Mouse (Mus musculus) cerebellum, adult 9-10 months (tissue): Measurements from ENCODE around the gene Pex16.
"Not testable (repeated sequence)": the region's sequence is repeated elsewhere in the genome, so short reads cannot be mapped to it uniquely, and the experiment has no call there.

ENCODE experiments used
- DNase-seq: peaks from one replicate; pipeline ENCODE4 v3.0.0; 2022

Gene Pex16

DNA sequence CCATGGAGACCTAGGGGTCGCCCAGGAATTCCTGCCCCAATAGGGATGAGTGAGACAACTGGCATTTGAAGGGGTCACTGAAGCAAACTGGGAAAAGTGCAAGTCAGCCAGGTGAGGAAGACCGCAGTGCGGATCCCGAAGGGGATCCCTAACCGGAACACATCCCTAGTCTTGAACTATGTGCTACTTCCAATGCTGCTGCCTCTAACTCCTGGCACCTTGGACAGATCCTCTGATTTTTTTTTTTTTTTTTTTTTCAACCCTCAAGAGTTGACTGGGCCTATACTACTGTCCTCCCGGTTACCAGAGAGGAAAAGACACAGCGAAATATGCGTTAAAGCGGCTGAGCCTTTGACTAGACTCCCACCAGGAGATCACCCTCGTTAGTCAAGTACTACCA lies 15.2 kb downstream of the Pex16 start:
- DNase-seq = no peak

DNA sequence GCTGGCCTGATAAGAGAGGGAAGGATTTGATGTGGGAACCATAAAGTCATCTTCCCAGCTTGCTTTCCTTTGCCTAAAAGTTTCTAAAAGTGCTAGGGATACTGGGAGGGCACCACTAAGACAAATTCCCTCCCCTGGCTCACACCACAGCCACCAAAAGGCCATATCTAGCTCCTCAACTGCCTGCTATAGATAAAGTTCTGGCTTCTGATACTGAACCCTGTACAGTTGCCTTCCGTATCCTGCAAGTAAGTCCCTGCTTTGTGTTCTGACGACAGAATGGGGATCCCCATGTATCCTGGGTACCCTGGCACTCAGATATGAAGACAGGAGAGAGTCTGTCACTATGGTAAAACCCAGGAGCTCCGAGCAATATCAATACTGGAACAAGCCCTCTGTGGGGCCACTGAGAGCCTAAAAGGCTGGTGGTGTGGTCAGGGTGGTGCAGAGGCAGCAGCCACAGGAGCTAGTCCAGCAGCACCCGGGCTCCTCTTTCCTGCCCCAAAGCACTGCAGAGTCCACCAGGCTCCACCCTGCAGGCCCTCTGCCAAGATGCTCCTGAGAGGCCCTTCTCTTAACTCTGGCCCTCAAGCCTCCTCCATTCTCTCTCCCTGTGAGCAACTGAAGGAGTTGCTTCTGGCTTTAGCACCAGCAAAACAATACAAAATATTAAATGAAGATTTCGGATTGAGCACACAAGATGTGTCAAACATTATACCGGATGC lies 15.9 kb downstream of the Pex16 start:
- no peak for DNase-seq

DNA sequence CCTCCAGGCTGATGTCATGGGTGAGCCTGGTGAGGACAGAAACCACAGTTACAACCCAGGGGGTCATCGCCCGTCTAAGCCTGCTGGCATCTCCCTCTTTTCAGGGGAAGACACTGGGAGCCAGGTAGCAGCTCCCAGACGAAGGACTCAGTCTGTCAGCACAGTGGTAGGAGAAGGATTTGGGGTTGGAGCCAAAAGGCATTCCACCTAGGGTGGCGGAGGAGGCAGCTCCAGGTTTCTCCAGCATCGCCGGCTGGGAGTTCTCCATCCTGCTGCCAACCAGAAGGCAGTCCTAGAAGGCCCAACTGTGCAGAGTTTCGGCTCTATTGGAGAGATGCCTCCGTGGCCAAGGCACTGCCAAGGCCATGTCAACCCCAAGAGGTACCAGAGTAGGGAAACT lies 16.6 kb downstream of the Pex16 start:
- peak; percentile 80 for DNase-seq

DNA sequence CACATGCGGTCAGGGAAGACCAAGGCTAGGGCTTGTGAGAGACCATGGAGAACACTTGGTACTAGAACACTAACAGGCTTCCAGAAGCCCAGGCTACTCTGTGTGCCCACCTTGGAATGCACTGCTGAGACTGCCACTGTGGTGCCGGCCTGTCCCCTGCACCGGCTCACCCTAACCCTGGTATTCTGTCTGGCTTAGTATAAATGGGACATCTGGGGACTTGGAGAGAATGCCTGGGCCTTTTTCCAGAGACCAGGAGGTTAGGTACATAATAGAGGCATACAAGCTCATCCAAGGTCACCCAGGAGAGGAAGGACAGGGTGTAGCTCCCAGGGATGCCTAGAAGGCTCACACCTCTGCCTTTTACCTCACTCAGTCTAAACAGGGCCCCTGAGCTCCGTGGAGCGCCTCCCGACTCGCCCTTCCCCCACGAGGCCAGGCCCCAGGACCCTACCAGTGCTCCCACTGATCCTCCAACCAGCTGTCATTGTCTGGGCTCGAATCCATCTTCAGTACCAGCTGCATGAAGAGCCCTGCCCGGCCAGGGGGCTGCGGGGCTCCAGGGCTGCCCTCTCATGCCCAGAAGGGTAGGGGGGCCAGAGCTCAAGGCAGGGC lies 17.3 kb downstream of the Pex16 start:
- no peak for DNase-seq

DNA sequence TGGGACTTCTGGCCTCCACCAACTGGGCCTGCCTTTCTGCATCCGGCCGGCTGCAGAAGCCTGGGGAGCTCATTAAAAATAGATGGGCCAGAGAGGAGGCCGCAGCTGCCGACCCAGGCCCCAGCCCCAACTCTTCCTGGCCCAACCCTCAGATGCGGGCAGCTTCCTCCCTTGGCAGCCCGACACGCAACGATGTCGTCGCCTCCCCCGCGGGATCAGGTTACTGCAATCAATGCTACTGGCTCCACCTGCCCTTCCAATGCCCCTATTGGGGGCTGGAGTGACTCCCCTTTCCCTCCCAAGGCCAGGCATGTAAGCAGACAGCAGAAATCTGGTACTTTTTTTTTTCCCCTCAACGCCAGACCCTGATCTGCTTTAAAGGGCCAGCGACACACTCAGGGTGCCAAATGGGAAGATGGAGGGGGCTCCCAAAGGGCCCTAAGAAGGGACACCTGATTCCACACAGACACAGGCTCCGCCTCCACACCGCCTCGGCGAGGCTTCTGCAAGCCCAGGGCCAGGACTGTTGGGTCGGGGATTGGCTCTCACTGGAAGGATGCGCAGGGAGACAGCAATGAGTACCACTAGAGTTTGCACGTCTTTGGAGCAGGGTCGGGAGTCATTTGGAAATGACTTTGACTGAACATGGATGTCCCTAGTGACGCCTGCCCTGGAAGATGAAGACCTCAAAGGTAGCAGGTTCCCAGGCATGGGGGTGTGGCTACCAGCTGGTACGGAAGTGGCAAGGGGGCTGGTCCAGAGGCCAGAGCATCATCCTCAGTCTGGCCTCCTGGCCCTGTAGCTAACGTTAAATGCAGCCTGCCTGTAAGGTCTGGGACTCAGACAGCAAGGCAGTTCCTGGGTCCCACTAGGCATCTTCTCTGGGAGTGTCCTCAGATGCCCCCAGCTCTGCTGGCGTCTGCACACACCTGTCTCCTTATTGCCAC lies 18.1 kb downstream of the Pex16 start:
- no peak for DNase-seq

GRCm38 (mm10) chr2:92395535-92395934 lies 21.1 kb downstream of the Pex16 start:
- no peak for DNase-seq

DNA sequence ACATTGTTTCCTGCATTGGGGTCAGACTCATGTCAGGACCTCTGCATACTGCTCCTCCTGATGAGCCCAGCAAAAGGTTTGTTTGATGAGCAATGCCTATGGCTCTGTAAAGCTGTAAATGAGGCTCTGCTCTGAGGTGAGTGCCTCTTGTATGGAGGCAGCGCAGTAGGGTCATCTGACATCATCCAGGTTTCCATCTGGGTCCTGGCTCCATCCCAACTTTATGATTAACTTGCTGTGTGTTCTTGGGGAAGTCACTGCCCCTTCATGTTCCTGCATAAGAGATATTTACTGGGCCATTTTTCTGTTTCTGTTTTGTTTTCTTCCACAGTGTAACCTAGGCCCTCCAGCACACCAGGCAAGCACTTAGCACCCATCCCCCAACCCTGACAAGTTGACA lies 23.0 kb downstream of the Pex16 start:
- DNase-seq = no peak

- DNase-seq = not testable (repeated sequence)
Measured at GRCm38 (mm10) chr2:92399877-92400276, 25.4 kb downstream of the Pex16 start.

DNA sequence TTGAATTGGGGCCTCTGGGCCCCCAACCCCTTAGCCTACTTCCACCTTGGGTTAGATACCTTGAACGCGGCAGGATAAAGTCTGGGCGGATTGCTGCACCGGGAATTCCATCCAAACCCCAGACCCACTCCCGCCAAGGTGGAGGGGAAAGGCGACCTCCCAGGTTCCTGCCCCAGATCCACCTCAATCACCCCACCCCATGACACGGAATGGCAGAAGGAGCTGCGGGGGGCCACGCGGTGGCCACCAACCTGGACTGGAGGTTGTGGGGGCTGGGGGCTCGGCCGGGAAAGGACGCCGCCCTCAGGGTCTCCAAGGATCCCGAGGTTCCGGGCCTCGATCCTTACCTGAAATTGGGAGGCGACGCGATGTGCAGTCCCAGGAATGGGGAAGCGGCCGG lies 26.2 kb downstream of the Pex16 start:
- peak; percentile 70 for DNase-seq

GRCm38 (mm10) chr2:92401091-92401561 lies 26.6 kb downstream of the Pex16 start, which contains the start of gene Mapk8ip1:
TSS of gene Mapk8ip1 (minus strand) at chr2:92401263.
- peak; percentile 76 for DNase-seq

DNA sequence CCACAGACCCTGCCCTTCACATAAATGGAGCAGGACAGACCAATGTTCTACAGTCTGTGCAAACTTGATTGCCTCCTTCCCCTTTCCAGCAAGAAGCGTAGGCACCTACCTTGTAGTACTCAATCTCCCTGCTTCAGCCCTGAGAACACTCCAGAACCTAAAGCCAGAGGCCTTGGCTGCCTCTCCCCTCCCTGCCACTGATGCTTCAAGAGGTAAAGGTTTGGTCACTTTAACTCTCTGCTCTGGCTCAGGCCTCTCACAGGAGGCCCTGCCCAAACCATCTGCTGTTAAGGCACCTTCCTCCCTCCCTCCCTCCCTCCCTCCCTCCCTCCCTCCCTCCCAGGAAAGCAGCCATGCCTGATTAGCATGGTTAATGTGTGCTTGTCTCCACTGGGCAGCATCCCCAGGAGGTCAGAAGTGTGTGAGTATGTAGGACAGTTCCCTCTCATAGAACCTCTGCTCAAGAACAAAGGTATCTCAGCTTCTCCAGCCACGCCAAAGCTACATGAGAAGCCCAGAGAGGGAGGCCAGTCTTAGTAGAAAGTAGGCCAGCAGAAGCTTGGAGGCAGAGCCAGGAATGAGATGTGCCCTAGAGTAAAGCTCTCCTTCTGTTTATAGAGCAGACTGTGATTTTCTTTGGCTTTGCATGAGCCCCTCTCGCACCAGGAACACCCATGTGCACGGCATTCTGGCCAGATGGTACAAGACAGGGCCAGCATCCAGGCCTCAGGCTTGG lies 28.3 kb downstream of the Pex16 start:
- DNase-seq = peak; percentile 96

GRCm38 (mm10) chr2:92403776-92404319 lies 29.4 kb downstream of the Pex16 start:
- no peak for DNase-seq

GRCm38 (mm10) chr2:92404737-92405136 lies 30.3 kb downstream of the Pex16 start:
- no peak for DNase-seq

GRCm38 (mm10) chr2:92405687-92406086 lies 31.2 kb downstream of the Pex16 start:
- no peak for DNase-seq

- DNase-seq = no peak
Measured at GRCm38 (mm10) chr2:92408309-92409045, 34.0 kb downstream of the Pex16 start.

DNA sequence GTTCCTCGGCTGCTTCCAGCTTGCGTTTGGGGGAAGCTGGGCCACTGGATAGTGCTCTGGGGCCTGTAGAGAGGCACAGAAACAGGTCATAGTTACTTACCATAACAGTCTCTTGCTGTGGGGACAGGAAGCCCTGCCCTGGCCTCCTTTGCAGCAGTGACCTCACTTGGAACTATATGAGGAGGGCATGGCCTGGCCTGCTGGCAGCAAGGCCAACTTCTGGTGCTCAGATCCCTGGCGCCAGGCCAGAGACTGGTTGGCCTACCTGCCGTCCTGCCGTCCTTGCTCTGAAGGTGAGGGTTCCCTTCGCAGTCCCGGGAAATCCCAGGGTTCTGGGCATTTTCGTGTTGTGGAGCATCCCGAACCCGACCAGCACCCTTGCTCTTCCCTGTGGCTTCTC lies 37.2 kb downstream of the Pex16 start:
- peak; percentile 81 for DNase-seq

- no peak for DNase-seq
Measured at GRCm38 (mm10) chr2:92421723-92422387, 47.4 kb downstream of the Pex16 start.

DNA sequence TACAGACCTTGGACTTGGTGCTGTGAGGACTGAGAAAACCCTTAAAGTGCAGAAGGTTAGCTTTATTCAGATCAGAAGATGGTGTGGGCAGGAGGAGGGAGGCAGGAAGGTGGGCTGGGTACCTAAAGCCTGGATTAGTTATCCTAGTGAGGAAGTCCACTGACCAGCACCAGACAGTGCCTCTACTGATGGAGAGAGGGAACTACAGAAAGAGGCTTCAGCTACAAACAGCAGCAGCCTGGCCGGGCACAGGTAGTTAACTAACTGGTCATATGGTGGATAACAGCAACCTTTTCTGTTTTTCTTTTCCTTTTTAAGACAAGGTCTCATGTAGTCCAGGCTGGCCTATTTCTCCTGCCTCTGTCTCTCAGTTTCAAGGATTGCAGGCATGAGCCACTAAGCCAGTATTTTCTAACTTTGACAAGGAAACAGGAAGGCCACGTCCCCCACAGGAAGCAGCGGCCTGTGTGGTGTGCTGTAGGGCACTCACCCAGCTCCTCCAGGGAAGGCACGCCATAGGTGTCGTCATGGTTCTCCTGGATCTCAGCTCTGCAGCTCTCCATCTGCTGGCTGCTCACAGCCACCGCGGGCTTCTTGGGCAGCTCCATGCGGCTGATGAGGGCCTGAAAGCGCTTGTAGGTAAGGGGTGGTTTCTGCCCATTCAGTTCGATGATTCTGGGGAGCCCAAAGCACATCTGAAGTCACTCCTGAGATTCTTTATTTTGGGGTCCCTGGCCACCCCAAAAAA lies 48.1 kb downstream of the Pex16 start:
- DNase-seq = no peak

DNA sequence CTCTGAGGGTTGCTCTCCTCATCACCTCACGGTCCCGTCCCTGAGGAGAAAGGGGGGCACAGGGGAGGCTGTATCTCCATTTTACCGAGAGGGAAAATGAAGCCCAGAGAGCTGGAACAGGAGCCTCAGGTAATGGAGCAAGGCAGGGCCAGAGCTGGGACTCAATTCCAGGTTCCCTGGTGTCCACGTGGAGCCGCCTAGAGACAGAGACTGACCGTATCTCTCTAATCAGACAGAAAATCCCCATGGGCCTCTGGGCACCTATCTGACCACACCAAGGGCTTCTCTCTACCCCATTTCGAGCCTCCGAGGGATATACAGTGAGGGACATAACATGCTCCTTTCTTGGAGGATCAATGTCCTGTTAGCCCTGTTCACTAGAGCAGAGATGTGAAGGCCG lies 48.7 kb downstream of the Pex16 start:
- no peak for DNase-seq
